Mouse (Mus musculus) hindbrain, postnatal 0 days (tissue): Measurements from ENCODE around the gene Col15a1. TPM values are rescaled to one million over a fixed set of nuclear protein-coding genes. Genes with fewer than 3 reads are reported as not detected.

Source experiments
- ATAC-seq: fragments of 200-750 bp; cut with Nextera tagmentation; 2 replicates; pipeline ENCODE4 v1.8.0; 2017; ENCODE audit warnings: mild to moderate bottlenecking, moderate TSS enrichment, moderate library complexity
- DNase-seq: peaks from one replicate; pipeline ENCODE4 v3.0.0-alpha.2; 2015; ENCODE audit warnings: low spot score
- H3K27ac ChIP-seq: fragments of 300-500 bp; sonication (generic); 2 replicates; pipeline ENCODE4 v1.5.1; 2014; ENCODE audit warnings: mild to moderate bottlenecking
- H3K27me3 ChIP-seq: fragments of 300-500 bp; sonication (generic); 2 replicates; pipeline ENCODE4 v1.6.1; 2014; ENCODE audit warnings: low read length, mixed read lengths; ENCODE audit not compliant: insufficient read depth
- H3K36me3 ChIP-seq: fragments of 300-500 bp; sonication (generic); 2 replicates; pipeline ENCODE4 v1.6.1; 2014; ENCODE audit warnings: low read length, mixed read lengths; ENCODE audit not compliant: insufficient read depth
- H3K4me1 ChIP-seq: fragments of 300-500 bp; sonication (generic); 2 replicates; pipeline ENCODE4 v1.6.1; 2014; ENCODE audit warnings: antibody characterized with exemption, low read length, mixed read lengths; ENCODE audit not compliant: insufficient read depth
- H3K4me2 ChIP-seq: fragments of 300-500 bp; sonication (generic); 2 replicates; pipeline ENCODE4 v1.6.1; 2014; ENCODE audit warnings: low read depth, mild to moderate bottlenecking, low read length, moderate library complexity, mixed read lengths
- H3K4me3 ChIP-seq: fragments of 300-500 bp; sonication (generic); 2 replicates; pipeline ENCODE4 v1.5.1; 2014; ENCODE audit warnings: low read length
- H3K9ac ChIP-seq: fragments of 300-500 bp; sonication (generic); replicated peaks from 2 replicates; pipeline ENCODE4 v1.6.1; 2014; ENCODE audit warnings: mild to moderate bottlenecking, low read length, moderate library complexity, mixed read lengths
- H3K9me3 ChIP-seq: fragments of 300-500 bp; sonication (generic); 2 replicates; pipeline ENCODE4 v1.6.1; 2016; ENCODE audit warnings: low read length, mixed read lengths
- CTCF ChIP-seq: IDR thresholded peaks from 2 replicates; pipeline ENCODE4 v1.5.1; 2016; ENCODE audit warnings: antibody characterized with exemption, control low read depth, low read depth
- WGBS: fragments of 180-500 bp; shearing (Covaris S2); extraction: QIAGEN DNeasy Blood & Tissue Kit; methylation state at CpG from one replicate; pipeline ENCODE4 v1.1.7; 2014; 5-methylcytosine and 5-hydroxymethylcytosine counted together
- polyA plus RNA-seq: library from polyadenylated mRNA; unstranded; fragments of >200 nt; fragmentation: Nextera tagmentation; extraction: Ambion mirVana; gene quantifications from 2 replicates; pipeline ENCODE4 v1.2.1, GENCODE M21; 2015
- total RNA-seq: library from RNA; depleted of rRNA; stranded (reverse); fragments of >200 nt; gene quantifications from 2 replicates; pipeline ENCODE4 v1.2.3, GENCODE M21; 2014

The Col15a1 gene
- total and polyA plus RNA-seq, 2 experiments from 2014 or later, result 3.7 to 13.7 TPM

GRCm38 (mm10) chr4:47288306-47288705 is 80.3 kb downstream of the Col15a1 start:
- Histone ChIP-seq H3K27me3 (no peaks in the 10 kb centered on the region), H3K4me1 (no peaks in the 10 kb centered on the region), H3K4me3 (no peak overlapping the region), H3K4me2 (no peak overlapping the region), H3K36me3 (no peaks in the 10 kb centered on the region), H3K9me3 (no peaks in the 10 kb centered on the region), H3K27ac (no peak overlapping the region), H3K9ac (no peak overlapping the region)
- 45% methylated on average over 4 of the region's 4 CpGs for whole genome bisulfite sequencing
- DNase-seq (no peak), ATAC-seq (no peak)
- no peak for TF ChIP-seq CTCF

- H3K4me1 ChIP-seq, result no peaks in the 10 kb centered on the region
- no peak overlapping the region for H3K4me3 ChIP-seq
- H3K27ac ChIP-seq, result no peak overlapping the region
- no peak overlapping the region for H3K4me2 ChIP-seq
- ATAC-seq (no peak), DNase-seq (no peak)
- TF ChIP-seq CTCF, result no peak
- H3K36me3 ChIP-seq, result no peaks in the 10 kb centered on the region
- no peaks in the 10 kb centered on the region for H3K9me3 ChIP-seq
- H3K9ac ChIP-seq, result no peak overlapping the region
- WGBS, result 96% methylated on average over 3 of the region's 3 CpGs
- H3K27me3 ChIP-seq, result no peaks in the 10 kb centered on the region
These were observed 81.6 kb downstream of the Col15a1 start for GRCm38 (mm10) chr4:47289526-47289925.

DNA sequence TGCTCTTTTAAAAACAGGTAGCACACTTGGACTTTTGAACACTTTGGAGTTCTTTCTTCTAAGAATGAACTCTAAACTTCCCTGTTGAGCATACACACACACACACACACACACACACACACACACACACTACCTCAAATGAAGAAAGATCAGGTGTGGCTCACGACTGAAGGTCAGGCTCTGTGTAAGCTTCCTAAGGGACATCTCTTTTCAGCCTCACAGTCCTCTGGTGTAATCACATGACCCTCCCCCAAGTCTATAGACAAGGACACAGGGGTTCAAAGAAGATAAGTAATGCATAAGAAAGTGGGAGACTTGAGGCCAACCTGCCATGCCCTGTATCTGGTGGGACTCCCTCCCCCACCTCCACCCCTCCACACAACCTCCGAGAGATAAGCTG is 82.5 kb downstream of the Col15a1 start:
- DNase-seq (no peak), ATAC-seq (no peak)
- Histone ChIP-seq H3K9me3 (no peaks in the 10 kb centered on the region), H3K27me3 (no peaks in the 10 kb centered on the region), H3K4me2 (no peak overlapping the region), H3K9ac (no peak overlapping the region), H3K4me3 (no peak overlapping the region), H3K36me3 (no peaks in the 10 kb centered on the region), H3K4me1 (no peaks in the 10 kb centered on the region), H3K27ac (no peak overlapping the region)
- 86% methylated on average over 2 of the region's 2 CpGs for WGBS
- no peak for TF ChIP-seq CTCF

DNA sequence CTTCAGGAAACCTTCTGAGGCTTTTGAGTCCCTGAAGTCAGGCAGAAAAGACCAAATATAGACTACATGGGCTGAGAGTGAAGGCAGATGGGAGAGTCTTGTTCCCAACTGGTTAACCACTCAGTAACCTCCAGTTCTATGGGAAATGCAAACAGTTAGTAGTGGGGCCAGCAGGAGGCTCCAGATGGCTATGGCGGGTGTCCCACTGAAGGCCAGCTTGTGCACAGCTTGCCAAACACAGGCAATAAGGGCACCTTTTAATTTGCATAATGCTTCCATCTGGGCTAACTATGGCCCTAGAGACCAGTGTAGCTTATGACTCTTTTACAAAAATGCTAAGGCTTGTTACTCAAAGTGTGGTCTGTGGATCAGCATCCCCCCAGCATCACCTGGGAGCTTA is 83.1 kb downstream of the Col15a1 start:
- H3K27me3 ChIP-seq, result no peaks in the 10 kb centered on the region
- H3K4me2 ChIP-seq, result no peak overlapping the region
- H3K4me3 ChIP-seq, result no peak overlapping the region
- peak; percentile 28 for TF ChIP-seq CTCF
- no peak overlapping the region for H3K27ac ChIP-seq
- DNase-seq (peak; percentile 73), ATAC-seq (peak; percentile 64)
- no peaks in the 10 kb centered on the region for H3K36me3 ChIP-seq
- no peaks in the 10 kb centered on the region for H3K9me3 ChIP-seq
- WGBS, result 16% methylated on average over 1 of the region's 1 CpGs
- H3K9ac ChIP-seq, result no peak overlapping the region
- H3K4me1 ChIP-seq, result no peaks in the 10 kb centered on the region

- Histone ChIP-seq H3K4me2 (no peak overlapping the region), H3K9me3 (no peaks in the 10 kb centered on the region), H3K4me3 (no peak overlapping the region), H3K27me3 (no peaks in the 10 kb centered on the region), H3K27ac (no peak overlapping the region), H3K9ac (no peak overlapping the region), H3K36me3 (no peaks in the 10 kb centered on the region), H3K4me1 (no peaks in the 10 kb centered on the region)
- no peak for ATAC-seq
- WGBS, result 49% methylated on average over 4 of the region's 4 CpGs
- no peak for TF ChIP-seq CTCF
- no peak for DNase-seq
These were observed 85.0 kb downstream of the Col15a1 start for GRCm38 (mm10) chr4:47292956-47293355.

GRCm38 (mm10) chr4:47293771-47294543 is 86.0 kb downstream of the Col15a1 start:
- H3K36me3 ChIP-seq, result no peaks in the 10 kb centered on the region
- no peaks in the 10 kb centered on the region for H3K27me3 ChIP-seq
- DNase-seq (peak; percentile 54), ATAC-seq (peak; percentile 55; the same call in 1 of the 2 replicates)
- no peak overlapping the region for H3K27ac ChIP-seq
- H3K4me3 ChIP-seq, result no peak overlapping the region
- H3K9ac ChIP-seq, result no peak overlapping the region
- TF ChIP-seq CTCF, result no peak
- H3K4me2 ChIP-seq, result no peak overlapping the region
- H3K9me3 ChIP-seq, result 0 out of 2 replicates have a peak, but pooled peaks cover 2% of the 10 kb centered on the region
- 55% methylated on average over 16 of the region's 16 CpGs for WGBS
- H3K4me1 ChIP-seq, result no peaks in the 10 kb centered on the region

GRCm38 (mm10) chr4:47294544-47295070 is 86.6 kb downstream of the Col15a1 start:
- no peak overlapping the region for H3K4me3 ChIP-seq
- no peaks in the 10 kb centered on the region for H3K4me1 ChIP-seq
- H3K36me3 ChIP-seq, result no peaks in the 10 kb centered on the region
- H3K27ac ChIP-seq, result no peak overlapping the region
- no peak overlapping the region for H3K9ac ChIP-seq
- TF ChIP-seq CTCF, result no peak
- no peak overlapping the region for H3K4me2 ChIP-seq
- ATAC-seq (no peak), DNase-seq (no peak)
- no peaks in the 10 kb centered on the region for H3K27me3 ChIP-seq
- H3K9me3 ChIP-seq, result 0 out of 2 replicates have a peak, but pooled peaks cover 2% of the 10 kb centered on the region
- 92% methylated on average over 7 of the region's 7 CpGs for WGBS
